Mouse (Mus musculus) cerebellum, adult 9-10 months (tissue): Measurements from ENCODE around the gene Gper1.

ENCODE experiments used
- DNase-seq: peaks from one replicate; pipeline ENCODE4 v3.0.0; 2022

The Gper1 gene

DNA sequence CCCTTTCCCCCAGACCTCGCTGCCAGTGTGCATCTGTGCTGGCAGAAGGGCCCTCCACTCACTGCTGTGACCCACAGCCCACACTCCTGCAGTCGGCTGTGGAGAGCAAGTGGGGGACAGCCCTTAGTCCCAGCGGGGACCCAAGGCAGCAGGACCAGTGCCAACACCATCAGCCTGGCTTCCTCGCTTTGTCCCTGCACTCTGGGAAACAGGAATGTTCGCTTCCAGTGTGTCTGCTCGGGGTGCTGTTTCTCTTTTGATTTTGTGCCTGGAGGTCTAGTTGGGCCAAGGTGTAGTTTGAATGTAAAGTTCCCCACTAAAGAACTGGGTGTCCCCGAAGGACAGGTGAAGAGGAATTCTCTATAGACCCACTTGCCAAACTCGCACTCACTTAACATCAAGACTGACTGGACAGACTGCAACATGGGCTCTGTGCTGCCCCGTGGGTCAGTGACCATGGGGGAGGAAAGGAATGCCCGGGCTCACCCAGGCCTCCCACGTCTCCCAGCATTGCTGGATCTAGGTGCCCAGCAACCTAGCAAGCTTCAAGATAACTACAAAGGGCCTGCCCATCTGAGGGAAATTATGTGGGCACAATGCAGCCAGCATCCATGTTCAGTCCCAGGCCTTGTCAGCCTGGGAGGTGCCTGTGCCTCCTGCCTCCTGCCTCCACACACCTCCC is 31.5 kb upstream of the Gper1 start:
- peak; percentile 52 for DNase-seq

DNA sequence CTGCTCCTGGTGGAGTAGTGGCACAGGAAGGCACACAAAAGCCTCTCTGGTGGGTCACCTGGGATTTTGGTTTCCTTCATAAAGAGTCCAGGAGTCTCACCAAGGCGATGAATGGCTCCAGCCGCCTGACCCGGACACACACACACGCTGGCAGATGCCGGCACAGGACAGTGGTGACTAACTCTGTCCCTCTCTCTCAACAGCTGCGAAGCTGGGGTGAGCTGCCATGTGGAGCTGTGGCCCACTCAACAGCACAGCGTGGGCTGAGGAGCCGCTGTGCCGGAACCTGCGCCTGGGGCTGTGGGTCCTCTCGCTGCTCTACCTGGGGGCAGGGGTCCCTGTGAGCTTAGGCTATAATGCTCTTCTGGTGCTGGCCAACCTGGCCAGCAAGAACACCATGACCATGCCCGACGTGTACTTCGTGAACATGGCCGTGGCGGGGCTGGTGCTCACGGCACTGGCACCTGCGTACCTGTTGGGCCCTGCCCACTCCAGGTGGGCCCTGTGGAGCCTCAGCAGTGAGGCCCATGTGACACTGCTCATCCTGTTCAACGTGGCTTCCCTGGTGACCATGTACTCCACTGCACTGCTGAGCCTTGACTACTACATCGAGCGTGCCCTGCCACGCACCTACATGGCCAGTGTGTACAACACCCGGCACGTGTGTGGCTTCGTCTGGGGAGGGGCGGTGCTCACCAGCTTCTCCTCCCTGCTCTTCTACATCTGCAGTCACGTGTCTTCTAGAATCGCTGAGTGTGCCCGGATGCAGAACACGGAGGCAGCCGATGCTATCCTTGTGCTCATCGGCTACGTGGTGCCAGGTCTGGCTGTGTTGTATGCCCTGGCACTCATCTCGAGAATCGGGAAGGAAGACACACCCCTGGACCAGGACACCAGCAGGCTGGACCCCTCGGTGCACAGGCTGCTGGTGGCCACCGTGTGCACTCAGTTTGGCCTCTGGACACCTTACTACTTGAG is 30.4 kb upstream of the Gper1 start:
- no peak for DNase-seq

DNA sequence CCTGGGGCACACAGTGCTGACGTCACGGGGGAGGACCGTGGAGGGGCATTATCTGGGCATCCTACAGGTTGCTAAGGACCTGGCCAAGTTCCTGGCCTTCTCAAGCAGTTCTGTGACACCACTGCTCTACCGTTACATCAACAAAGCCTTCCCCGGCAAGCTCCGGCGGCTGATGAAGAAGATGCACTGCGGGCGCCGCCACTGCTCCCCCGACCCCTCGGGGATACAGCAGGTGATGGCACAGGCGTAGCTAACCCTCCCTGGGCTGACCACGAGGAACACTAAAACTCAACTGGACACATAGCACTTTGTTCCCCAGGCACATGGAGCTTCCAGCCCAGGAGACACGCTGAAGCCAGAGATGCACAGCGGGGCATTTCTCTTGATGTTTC is 29.8 kb upstream of the Gper1 start:
- DNase-seq = no peak

DNA sequence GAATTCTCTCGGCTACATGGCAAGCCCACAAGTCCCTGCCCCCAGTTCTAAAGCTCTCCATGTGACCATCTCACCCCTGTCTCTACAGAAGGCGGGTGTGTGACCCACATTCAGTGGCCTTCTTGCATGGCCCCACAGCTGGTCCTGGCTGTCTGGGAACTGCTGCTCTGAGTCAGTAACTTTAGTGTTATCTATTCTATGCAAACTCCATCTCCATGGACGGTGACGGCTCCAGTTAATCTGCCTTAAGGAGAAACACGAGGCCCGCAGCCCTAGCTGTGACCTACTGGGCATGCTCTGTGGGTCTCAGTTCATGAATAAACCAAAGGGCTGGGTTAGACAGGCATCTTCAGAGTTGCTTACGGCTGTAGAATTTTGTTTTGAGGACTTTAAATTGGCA is 28.6 kb upstream of the Gper1 start:
- no peak for DNase-seq

DNA sequence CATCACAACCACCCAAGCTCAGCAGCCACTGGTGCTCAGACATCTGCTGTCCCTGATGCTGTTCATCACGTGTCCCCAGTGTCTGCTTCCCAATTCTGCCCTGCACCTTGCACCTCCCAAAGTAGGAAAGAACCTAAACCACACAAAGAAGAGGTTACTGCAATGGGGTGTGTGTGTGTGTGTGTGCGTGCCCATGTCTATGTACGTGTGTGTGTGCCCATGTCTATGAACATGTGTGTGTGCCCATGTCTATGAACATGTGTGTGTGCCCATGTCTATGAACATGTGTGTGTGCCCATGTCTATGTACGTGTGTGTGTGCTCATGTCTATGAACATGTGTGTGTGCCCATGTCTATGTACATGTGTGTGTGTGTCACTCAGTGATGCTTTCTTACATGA is 27.4 kb upstream of the Gper1 start:
- no peak for DNase-seq

DNA sequence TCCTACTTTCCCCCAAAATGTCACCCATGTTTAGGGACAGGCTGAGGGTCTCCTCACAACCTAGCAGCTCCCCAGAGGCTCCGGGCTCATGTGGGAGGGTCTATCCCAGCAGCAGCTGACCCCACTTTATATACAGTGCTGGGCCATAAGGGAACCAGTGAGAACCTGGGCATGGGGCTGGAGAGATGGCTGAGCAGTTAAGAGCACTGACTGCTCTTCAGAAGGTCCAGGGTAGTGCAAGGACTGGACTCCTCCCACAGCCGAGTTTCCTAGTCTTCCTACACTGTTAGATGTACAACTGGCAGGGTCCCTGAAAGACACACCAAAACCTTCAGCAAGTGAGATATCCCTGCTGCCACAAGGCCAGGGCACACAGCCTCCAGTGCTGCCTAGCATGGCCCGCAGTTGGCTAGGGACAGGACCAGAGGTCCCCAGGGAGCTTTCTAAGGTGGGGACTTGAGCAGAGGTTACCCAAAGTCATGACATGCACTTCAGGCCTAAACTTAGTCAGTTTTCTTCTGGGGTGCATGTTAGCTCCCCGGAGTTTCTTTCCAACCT is 25.5 kb upstream of the Gper1 start:
- DNase-seq = no peak

DNA sequence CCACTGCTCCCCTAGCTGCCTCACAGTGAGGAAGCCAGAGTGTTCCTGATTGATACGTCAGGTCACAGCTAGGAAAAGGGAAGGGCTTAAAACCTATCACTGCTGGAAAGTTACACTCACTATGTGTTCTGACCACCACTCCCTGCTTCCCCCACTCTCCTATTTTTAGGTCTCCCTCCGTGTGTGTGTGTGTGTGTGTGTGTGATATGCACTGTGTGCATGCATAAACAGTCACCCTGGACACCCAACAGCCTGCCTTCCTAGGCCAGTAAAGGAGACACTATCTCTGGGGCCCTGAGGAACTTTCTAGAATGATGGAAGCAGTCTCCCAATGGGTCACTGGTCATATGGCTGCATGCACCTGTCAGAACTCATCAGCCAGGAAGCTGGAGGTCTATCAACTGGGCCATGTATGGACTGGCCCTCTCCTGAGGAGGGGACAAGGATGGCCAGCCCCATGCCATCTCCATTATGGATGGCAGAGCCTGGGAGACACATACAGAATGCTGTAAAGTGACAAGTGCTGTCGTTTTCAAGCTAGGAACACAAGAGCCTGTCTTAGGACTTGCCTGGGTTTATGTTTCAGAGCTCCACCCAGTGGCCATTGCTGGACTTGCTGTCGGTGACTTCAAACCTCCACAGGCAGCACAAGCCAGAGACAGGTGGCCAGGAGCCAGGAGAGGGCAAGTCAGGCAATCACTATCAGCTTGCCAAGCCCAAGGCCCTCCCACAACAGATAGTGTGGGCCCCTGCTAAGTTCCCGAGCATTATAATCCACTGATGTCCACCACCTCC is 24.8 kb upstream of the Gper1 start:
- peak; percentile 97 for DNase-seq

DNA sequence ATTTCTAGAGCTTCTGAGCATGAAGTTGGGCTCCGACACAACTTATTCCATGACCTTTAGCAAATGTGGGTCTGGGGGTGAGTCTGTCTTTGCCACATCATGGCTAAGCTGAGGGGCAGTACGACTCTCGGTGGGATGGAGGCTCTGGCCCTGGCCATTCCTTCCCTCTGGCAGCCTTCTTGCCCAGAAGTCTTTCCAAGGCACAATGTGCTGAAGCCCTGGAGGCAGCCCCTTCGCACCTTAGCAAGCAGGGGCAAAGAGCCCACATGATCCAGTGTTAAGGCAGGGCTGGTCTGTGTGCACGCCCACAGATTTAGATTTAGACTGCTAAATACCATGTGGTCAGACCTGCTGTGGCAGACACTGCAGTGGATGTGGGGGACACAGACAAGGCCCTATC is 24.2 kb upstream of the Gper1 start:
- DNase-seq = no peak

DNA sequence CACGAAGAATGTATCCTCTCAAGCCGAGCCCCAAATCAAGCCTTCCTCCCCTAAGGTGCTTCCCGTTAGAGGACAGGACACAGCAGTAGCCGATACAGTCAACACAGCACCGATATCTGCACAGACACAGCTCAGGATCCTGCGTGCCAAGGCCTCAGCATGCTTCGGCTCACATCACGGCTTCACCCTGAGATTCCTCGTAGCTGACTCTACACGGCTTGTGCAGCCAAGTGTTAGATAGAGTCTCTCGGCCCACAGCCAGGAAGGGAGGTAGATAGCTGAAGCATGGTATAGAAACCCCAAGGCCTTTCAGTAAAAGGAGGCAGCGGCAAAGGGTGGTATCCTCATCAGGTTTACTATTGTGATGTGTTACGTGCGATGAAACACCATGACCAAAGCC is 23.0 kb upstream of the Gper1 start:
- peak; percentile 63 for DNase-seq

DNA sequence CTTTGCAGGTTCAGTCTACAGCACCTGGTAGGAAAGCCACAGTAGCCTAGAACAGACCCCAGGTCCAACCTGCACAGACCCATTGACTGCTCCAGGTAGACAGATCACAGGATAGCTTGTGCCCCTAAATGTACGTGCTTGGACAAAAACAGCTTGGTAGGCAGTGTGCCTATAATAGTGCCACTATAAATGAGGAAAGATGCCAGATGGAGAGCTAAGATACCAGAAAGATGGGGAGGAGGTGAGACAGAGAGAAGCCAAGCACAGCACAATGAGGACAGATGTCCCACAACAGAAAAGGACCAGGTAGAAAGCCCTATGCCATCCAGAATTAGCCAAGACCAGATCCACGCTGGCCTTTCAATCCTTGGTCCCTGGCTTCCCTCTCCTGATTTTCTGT is 20.8 kb upstream of the Gper1 start:
- DNase-seq = no peak

DNA sequence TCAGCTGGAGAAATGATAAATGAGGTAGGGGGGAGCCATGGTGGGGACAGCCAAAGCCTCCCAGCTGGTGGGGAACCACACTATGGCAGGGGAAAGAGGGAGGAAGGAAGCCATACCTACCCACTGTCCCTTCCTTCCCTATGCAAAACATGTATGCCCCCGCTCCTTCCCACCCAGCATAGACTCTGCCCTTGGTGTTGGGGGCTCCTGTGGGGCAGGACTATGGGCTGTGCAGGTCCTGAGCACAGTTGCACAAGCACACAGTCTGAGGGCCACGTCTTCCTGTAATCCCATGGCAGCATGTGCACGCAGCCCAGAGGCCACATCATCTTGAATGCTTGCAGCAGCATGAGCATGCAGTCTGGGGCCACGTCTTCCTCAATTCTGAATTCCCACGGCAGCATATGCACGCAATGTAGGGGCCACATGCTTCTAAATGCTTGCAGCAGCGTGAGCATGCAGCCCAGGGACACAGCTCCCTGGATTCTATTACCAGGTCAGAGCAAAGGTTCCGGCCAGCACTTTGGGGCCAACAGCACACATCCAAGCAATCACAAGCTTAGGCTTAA is 19.2 kb upstream of the Gper1 start:
- no peak for DNase-seq

DNA sequence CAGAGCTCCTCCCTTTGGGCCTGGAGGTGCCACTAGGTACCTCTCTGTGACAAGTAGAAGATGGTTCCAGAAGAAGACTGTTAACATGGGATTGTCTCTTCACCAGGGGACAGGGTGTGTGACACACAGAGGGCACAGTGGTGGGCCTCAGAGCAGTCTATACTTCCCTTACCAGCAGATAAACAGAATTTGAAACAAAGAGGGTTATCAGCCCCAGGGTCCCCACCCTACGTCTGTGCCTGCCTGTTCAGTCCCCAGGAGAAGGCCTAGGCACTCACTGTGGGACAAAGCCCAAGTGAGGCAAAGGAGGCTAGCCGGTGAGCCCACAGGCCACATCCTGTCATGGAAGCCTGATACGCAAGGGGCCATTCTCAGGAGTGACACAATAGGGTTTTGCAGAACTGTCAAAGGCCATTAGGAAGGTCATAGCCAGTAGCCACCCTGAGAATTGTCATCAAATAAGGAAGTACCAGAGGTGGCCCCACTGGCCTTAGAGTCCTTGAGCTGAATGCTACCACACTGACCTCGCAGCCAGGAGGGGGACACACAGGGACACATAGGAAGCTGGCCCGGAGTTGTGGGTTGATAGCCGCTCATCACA is 18.1 kb upstream of the Gper1 start, which contains the start of gene C130050O18Rik:
Gene C130050O18Rik (plus strand): TSS at position 480 of the 601 bp plus-strand sequence.
- DNase-seq = no peak

DNA sequence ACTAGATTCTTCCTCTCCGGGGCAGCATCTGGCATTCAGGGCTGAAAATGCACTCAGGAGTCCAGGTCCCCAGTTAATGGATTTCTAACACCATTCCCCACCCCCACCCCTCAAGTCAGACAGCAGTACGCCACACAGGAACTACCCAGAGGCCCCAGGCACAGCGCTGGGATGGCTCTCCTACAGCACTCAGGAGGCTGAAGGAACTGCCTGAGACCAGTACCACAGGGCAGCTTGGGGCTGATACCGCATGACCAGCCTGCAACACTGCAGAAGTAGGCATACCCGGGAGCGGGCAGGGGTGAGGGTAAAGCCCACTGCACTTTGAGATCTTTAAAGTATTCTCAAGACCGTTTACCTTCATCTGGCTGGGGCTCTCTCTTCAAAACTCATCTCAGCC is 17.5 kb upstream of the Gper1 start:
- no peak for DNase-seq

DNA sequence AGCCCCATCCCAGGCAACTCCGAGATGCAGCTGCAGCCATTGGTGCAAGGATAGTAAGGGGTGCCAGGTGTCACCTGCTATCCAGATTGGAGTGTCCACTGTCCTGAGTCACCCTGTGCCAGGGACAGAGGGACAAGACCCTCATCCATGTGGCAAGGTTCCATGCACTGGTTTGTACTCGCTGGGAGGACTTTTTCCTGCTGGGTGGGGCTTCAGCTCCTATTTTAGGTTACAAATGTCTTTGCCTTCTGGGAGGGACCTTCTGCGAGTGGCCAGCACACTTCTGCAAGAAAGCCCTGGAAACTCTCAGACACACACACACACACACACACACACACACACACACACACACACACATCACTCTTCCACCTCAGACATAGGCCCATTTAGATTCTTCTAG is 17.0 kb upstream of the Gper1 start:
- DNase-seq = no peak

DNA sequence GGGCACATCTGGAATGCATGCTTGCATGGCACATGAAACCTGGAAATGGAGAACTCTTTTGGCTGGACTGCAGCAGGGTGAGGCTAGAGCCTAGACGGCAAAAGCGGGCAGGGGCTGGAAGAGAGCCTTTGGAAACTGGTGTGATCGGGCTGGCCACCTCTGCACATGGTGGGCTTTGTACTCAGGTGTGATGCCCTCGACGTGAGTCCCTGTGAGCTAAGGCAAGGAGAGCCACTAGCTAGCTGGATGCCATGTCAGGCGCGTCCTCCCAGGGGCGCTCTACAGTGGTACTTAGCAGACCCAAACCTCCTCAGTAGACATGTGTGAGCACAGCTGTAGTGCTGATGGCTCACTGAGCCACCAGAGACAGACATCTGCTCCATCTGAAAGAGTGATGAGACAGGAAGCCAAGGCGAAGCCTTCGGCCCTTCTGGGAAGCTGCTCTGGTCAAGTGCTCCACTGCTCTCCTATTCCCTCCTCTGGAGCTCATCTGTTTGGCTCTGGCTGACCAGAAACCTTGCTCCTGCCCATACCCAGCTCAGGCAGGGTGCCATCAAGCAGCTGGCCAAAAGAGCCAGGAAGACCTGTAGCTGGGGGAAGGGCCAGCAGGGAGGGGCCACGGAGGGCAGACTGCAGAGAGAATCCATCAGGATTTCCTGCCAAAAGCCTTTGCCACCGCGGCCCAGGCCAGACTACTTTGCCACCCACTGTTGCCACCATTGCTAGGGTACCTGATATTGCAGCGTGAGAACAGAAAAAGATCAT is 15.6 kb upstream of the Gper1 start:
- no peak for DNase-seq

DNA sequence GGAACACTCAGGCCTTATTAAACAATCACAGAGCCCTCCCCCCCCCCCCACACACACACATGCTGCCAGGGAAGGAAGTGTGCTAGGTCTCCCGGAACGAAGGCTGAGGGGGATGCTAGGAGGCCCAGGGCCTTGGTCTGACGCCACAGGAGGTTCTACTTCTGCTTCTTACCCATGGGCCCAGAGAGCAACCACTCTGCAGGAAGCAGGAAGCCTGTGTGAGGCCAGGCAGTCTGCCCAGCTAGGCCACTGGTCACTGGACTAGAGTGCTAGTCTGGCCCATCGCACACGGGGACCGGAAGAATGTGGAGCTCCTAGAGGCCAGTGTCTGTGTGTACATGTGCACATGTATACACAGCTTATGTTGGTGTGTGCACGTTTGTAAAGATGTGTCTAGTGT is 14.4 kb upstream of the Gper1 start:
- DNase-seq = no peak

DNA sequence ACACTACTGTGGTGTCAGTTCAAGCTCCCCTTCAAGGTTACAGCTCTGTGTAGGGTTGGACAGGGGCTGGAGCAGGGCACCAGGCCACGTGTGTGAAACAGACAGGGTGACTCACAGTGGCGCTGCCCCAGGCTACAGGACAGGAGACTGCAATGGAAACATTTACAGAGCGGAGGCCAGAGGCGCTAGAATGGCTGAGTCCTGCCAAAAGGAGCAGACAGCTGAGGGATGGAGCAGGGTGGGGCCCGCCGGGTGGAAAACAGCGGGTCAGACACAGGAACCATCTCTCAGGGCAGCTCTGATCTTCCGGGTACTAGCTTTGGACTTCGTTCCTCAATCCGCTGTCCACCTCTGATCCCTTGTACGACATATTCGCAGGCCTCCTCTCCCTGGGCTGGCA is 13.5 kb upstream of the Gper1 start:
- no peak for DNase-seq

DNA sequence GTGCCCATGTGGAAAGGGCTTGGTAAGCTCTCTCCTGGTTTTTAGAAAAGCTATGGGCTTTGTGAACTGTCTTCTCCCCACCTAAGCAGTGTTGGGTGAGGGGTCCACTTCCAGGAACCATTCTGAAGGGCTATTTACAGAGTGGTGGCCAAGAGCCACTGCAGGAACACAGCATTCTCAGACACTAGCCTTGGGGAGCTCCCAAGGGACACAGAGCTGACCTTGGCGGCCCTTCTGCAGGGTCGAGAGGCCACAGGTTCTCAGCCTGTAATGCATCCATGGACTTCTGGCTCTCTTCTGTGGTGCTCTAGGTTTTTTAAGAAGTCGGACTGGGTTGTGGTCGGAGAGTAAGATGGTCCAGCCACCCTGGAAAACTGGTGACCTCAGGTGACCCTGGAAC is 12.9 kb upstream of the Gper1 start:
- DNase-seq = no peak

DNA sequence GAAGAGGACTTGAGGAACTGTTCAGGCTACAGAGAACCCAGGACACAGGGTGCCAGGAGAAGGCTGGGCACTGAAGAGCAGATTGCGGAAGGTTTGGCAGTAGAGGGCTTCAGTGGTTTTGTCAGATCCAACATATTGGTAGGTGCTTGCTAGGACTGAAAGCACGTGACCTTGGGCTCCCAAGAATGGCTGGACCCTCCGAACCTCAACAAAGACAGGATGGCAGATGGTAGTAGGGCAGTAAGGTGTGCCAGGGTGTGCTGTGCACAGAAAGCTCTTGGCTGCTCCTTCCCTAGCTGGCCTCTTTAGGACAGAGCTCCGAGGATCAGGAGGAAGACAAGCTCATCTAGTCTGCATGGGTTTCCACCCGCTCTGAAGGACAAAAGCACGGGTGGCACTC is 11.8 kb upstream of the Gper1 start:
- peak; percentile 68 for DNase-seq

DNA sequence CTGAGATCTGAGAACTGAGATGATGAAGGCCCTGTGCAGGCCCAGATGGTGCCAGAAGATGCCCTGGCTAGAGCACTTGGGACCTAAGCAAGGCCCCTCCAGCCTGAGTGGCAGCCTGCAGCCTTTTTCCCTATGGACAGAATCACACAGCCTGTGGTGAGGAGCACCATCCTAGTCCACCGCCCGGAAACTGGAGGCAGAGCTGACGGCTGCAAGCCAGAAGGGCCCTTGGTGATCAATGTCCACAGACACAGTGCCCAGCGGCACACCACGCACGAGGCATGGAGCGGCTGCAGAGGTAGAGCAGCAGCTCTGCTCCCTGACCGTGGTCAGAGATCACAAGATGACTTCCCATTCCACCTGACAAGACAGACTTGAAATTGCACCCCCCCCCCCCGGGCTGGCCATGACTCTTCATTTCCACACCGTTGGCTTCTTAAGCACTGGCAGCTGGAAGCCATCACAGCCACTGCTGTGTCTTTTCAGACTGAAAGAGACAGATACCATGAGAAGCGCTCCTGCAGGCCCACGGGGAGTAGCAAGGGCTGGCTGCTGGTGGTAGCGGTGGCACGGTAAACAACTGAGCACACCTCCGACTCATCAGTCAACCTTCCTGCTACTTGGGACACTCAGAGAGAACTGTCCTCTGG is 11.2 kb upstream of the Gper1 start:
- DNase-seq = no peak

DNA sequence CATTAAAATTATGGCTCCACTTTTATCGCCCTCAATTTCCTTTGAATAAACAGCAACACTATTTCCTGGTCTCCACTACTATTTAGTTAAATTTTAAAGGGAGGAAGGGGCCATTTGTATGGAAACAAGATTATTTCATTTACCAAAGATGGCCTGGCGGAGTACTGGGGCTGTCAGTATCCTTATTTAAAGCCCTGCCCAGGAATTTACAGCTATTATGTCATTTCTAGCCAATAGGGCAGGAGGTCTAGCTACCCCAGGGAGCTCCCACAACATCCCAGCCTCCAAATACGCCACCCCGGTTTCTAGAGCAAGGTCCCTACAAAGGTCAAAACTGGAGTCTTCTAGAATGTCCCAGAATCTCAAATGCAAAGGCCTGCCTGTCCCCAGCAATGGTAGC is 9.4 kb upstream of the Gper1 start:
- DNase-seq = no peak
